Mouse (Mus musculus) midbrain, embryonic 11.5 days (tissue): Measurements from ENCODE around the gene Ddx42. TPM values are rescaled to one million over a fixed set of nuclear protein-coding genes. Genes with fewer than 3 reads are reported as not detected.
A peak's percentile ranks its signal among the peaks of the same experiment; 100 is the strongest.

Source experiments
- ATAC-seq: fragments of 200-750 bp; cut with Nextera tagmentation; 2 replicates; pipeline ENCODE4 v1.8.0; 2017; ENCODE audit warnings: moderate TSS enrichment, moderate library complexity; ENCODE audit not compliant: low FRiP score
- DNase-seq: peaks from one replicate; pipeline ENCODE4 v3.0.0; 2015; ENCODE audit warnings: low spot score; ENCODE audit errors: missing footprints
- H3K27ac ChIP-seq: fragments of 300-500 bp; sonication (generic); 2 replicates; pipeline ENCODE4 v1.5.1; 2014; ENCODE audit warnings: low read depth, low read length
- H3K27me3 ChIP-seq: fragments of 300-500 bp; sonication (generic); 2 replicates; pipeline ENCODE4 v1.6.1; 2014; ENCODE audit warnings: mild to moderate bottlenecking, low read length, moderate library complexity, mixed read lengths; ENCODE audit not compliant: control insufficient read depth, insufficient read depth
- H3K36me3 ChIP-seq: fragments of 300-500 bp; sonication (generic); 2 replicates; pipeline ENCODE4 v1.6.1; 2014; ENCODE audit warnings: mild to moderate bottlenecking, low read length, moderate library complexity, mixed read lengths; ENCODE audit not compliant: control insufficient read depth, insufficient read depth
- H3K4me1 ChIP-seq: fragments of 300-500 bp; sonication (generic); 2 replicates; pipeline ENCODE4 v1.6.1; 2014; ENCODE audit warnings: low read length; ENCODE audit not compliant: control insufficient read depth, insufficient read depth
- H3K4me2 ChIP-seq: fragments of 300-500 bp; sonication (generic); 2 replicates; pipeline ENCODE4 v1.6.1; 2014; ENCODE audit warnings: mild to moderate bottlenecking, moderate library complexity
- H3K4me3 ChIP-seq: fragments of 300-500 bp; sonication (generic); 2 replicates; pipeline ENCODE4 v1.5.1; 2014; ENCODE audit warnings: low read depth, low read length
- H3K9ac ChIP-seq: fragments of 300-500 bp; sonication (generic); 2 replicates; pipeline ENCODE4 v1.6.1; 2014; ENCODE audit warnings: low read length
- H3K9me3 ChIP-seq: fragments of 300-500 bp; sonication (generic); 2 replicates; pipeline ENCODE4 v1.6.1; 2016; ENCODE audit warnings: low read length; ENCODE audit not compliant: control insufficient read depth
- WGBS: fragments of 180-500 bp; shearing (Covaris S2); extraction: QIAGEN DNeasy Blood & Tissue Kit; methylation state at CpG from one replicate; pipeline ENCODE4 v1.1.7; 2014; 5-methylcytosine and 5-hydroxymethylcytosine counted together
- polyA plus RNA-seq: library from polyadenylated mRNA; unstranded; fragments of >200 nt; fragmentation: Nextera tagmentation; extraction: Ambion mirVana; gene quantifications from 2 replicates; pipeline ENCODE4 v1.2.1, GENCODE M21; 2014

Ddx42 gene
- polyA plus RNA-seq, 1 experiment from 2014 or later = 105 TPM

DNA sequence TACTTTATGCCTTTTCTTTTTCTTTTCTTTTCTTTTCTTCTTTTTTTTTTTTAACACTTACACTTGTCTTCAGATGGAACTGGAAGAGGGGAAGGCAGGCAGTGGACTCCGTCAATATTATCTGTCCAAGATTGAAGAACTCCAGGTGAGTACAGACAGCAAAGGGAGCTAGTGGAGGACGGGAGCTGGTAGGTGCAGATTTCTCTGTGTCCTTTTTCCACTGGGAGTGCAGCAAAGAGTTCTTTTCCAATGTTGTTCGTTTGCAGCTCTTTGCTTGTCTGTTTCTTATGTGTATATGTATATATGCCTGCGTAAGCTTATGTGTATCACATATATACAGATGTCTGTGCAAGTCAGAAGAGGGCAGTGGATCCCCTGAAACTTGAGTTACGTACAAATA is 40.0 kb downstream of the Ddx42 start:
- peak overlapping the region; percentile 88 for H3K4me3 ChIP-seq
- no peaks in the 10 kb centered on the region for H3K27me3 ChIP-seq
- peak overlapping the region; percentile 60; the same call in 1 of the 2 replicates for H3K27ac ChIP-seq
- no peak for DNase-seq
- 77% methylated on average over 5 of the region's 5 CpGs for WGBS
- H3K9me3 ChIP-seq = no peaks in the 10 kb centered on the region
- peak overlapping the region; percentile 64 for H3K4me2 ChIP-seq
- peaks cover 15% of the 10 kb centered on the region for H3K36me3 ChIP-seq
- ATAC-seq = no peak
- H3K9ac ChIP-seq = peak overlapping the region; percentile 86
- peaks cover 15% of the 10 kb centered on the region for H3K4me1 ChIP-seq

DNA sequence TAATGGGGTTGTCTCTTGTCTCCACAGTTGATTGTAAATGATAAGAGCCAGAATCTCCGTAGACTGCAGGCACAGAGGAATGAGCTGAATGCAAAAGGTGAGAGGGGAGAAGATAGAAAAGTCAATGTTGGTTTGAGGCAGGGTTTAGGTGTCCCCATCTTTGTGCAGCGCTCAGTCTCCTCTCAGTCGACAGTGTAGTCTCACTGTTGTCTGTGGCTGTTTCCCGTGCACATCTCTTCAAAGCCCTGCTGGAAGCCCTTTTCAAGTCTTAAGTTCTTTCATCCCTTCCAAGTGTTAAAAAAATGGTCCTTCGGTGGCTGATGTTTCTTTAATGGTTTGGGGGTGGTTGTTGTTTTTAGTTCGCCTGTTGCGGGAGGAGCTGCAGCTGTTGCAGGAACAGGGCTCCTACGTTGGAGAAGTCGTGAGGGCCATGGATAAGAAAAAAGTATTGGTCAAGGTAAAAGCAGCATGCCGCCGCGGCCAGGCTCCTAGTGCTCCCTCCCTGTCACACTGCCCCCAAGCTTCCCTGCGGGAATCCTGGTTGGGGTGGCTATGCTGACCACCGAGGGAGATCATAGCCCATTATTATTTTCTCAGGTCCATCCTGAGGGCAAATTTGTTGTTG is 44.2 kb downstream of the Ddx42 start:
- ATAC-seq = no peak
- Histone ChIP-seq H3K9ac (no peak overlapping the region), H3K27me3 (no peaks in the 10 kb centered on the region), H3K4me2 (no peak overlapping the region), H3K27ac (no peak overlapping the region), H3K36me3 (peaks cover 52% of the 10 kb centered on the region), H3K4me3 (no peak overlapping the region), H3K9me3 (no peaks in the 10 kb centered on the region), H3K4me1 (peaks cover 10% of the 10 kb centered on the region)
- no peak for DNase-seq
- WGBS = 89% methylated on average over 14 of the region's 14 CpGs

DNA sequence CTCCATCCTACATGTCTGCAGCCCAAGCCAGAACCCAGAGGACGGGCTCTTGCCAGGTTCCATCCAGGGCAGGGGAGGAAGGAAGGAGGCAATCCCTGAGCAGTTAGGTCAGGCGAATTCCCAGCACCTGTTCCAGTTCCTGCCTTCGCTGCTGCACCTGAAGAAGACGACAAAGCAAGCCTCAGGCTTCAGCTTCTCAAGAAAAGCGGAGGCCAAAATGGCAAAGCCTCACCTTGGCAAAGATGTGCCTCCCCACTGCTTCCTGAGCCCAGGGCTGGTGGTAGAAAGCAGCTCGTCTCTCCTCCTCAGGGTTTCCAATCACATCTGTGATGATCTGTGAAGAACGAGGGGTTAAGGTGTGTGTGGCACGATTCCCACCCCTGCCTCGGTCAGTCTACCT is 47.2 kb downstream of the Ddx42 start:
- ATAC-seq (no peak), DNase-seq (no peak)
- Histone ChIP-seq H3K9ac (no peak overlapping the region), H3K27me3 (no peaks in the 10 kb centered on the region), H3K36me3 (peaks cover 54% of the 10 kb centered on the region), H3K27ac (no peak overlapping the region), H3K4me2 (no peak overlapping the region), H3K9me3 (no peaks in the 10 kb centered on the region), H3K4me3 (no peak overlapping the region), H3K4me1 (0 out of 2 replicates have a peak, but pooled peaks cover 3% of the 10 kb centered on the region)
- WGBS = 96% methylated on average over 9 of the region's 9 CpGs

DNA sequence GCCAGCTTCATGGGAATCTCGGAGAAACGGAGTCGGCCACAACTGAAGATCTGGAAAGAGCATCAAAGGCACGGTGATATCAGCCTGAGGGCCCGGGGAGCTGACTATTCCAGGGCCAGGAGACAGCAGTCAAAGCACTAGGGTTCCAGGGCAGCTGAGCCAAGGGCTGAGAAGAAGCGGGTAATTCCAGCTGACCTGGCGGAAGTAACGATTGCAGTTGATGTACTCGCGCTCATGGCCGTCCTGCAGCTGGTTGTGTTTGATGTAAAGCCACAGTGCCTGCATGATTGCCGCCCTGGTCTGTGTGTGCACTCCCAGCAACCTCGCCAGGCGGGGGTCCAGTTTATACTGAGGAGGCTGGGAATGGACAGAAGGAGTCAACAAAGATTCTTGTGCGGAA is 48.3 kb downstream of the Ddx42 start:
- WGBS = 96% methylated on average over 15 of the region's 15 CpGs
- Histone ChIP-seq H3K27ac (no peak overlapping the region), H3K4me1 (0 out of 2 replicates have a peak, but pooled peaks cover 3% of the 10 kb centered on the region), H3K4me2 (no peak overlapping the region), H3K27me3 (no peaks in the 10 kb centered on the region), H3K9ac (no peak overlapping the region), H3K9me3 (no peaks in the 10 kb centered on the region), H3K4me3 (no peak overlapping the region), H3K36me3 (peaks cover 53% of the 10 kb centered on the region)
- ATAC-seq (no peak), DNase-seq (no peak)

DNA sequence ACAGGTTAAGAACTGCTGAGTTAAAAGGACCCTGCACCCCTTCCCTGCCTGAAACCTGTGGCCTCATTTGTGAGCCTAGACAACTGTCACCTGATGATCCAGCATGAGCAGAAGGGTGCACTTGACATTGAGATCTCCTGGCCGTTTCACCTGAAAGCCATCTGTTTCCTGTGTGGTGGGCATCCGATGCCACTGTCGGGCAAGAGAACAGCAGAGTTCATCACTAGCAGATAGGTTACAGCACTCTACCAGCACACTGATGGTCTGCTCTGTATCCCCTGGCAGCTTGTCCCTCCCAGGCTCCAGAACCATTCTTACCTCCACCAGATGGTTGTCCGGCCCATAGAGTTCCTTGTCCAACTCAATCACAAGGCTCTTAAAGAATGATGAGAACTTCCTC is 48.8 kb downstream of the Ddx42 start:
- Histone ChIP-seq H3K9ac (no peak overlapping the region), H3K36me3 (peaks cover 53% of the 10 kb centered on the region), H3K9me3 (no peaks in the 10 kb centered on the region), H3K4me2 (no peak overlapping the region), H3K4me3 (no peak overlapping the region), H3K4me1 (0 out of 2 replicates have a peak, but pooled peaks cover 3% of the 10 kb centered on the region), H3K27ac (no peak overlapping the region), H3K27me3 (no peaks in the 10 kb centered on the region)
- 95% methylated on average over 4 of the region's 4 CpGs for WGBS
- no peak for DNase-seq
- no peak for ATAC-seq

DNA sequence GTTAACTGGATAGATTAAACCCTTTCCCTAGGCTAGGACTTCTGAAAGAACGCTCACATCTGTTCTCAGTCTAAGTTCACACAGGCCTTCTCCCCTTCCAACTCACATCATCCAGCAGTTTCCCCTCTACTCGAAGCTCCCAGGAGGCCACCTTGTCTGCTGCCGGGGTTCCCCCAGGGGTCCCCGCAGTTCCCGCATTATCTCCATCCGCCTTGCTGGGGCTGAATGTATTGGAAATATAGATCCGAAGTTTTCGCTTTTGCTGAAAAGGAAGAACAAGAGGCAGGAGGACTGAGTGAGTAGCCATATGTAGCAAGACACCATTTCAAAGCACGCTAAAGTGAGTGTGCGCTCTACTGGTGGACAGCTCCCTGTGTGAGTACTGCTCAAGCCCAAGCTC is 49.7 kb downstream of the Ddx42 start:
- no peak overlapping the region for H3K4me2 ChIP-seq
- no peak for DNase-seq
- H3K4me1 ChIP-seq = peaks cover 8% of the 10 kb centered on the region
- no peaks in the 10 kb centered on the region for H3K27me3 ChIP-seq
- no peak overlapping the region for H3K9ac ChIP-seq
- 95% methylated on average over 10 of the region's 10 CpGs for WGBS
- no peaks in the 10 kb centered on the region for H3K9me3 ChIP-seq
- ATAC-seq = no peak
- peaks cover 46% of the 10 kb centered on the region for H3K36me3 ChIP-seq
- no peak overlapping the region for H3K27ac ChIP-seq
- H3K4me3 ChIP-seq = no peak overlapping the region

DNA sequence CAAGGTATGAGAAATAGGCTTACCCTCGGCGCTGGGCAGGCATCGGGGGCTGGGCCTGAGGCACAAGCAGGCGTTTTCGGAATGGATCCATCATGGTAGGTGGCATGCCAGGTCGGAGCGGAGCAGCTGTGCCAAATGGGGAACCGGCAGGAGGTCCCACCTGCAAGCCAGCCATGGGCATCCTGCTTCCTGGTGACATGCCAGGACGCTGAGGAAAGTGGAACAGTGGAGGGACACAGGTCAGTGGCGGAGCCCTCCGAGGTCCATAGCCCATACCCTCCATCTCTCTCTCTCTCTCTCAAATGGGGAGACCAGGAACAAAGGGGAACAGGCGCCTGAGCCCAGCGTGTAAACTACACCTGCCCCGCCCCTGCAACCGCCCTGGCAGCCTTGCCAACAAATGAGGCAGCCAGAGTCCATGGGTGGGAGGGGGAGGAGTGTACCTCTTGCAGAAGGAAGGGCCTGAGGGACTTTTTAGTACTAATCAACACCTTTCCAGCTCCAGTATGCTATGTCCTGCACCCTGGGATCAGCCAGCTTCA is 50.7 kb downstream of the Ddx42 start:
- Histone ChIP-seq H3K4me2 (no peak overlapping the region), H3K36me3 (peaks cover 39% of the 10 kb centered on the region), H3K9me3 (no peaks in the 10 kb centered on the region), H3K4me1 (peaks cover 12% of the 10 kb centered on the region), H3K27ac (0 out of 2 replicates have a peak overlapping the region, but pooled peaks have one; percentile 11), H3K4me3 (no peak overlapping the region), H3K9ac (no peak overlapping the region), H3K27me3 (no peaks in the 10 kb centered on the region)
- 81% methylated on average over 15 of the region's 15 CpGs for WGBS
- ATAC-seq = no peak
- no peak for DNase-seq

DNA sequence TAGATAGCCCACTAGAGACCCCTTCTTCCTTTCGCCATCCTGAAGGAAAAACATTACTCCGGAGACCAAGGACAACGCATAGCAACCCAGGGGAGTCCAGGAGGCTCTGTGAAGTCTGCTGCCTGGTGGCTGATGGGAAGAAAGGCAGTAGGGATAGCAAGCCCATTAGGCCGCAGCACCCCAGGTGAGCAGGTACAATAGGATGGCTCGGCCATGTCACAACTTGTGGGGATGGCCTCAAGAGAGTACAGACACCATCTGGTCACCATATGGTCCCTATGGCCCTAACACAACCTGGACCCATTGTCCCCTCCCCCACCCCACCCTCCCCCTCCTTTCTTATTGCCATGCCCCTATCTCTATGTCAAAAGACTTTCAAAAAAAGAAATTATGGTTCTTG is 51.1 kb downstream of the Ddx42 start:
- H3K27ac ChIP-seq = 0 out of 2 replicates have a peak overlapping the region, but pooled peaks have one; percentile 59
- H3K9ac ChIP-seq = no peak overlapping the region
- peaks cover 35% of the 10 kb centered on the region for H3K36me3 ChIP-seq
- ATAC-seq (no peak), DNase-seq (no peak)
- no peak overlapping the region for H3K4me2 ChIP-seq
- peaks cover 12% of the 10 kb centered on the region for H3K4me1 ChIP-seq
- WGBS = 87% methylated on average over 5 of the region's 5 CpGs
- no peaks in the 10 kb centered on the region for H3K9me3 ChIP-seq
- no peak overlapping the region for H3K4me3 ChIP-seq
- H3K27me3 ChIP-seq = no peaks in the 10 kb centered on the region

DNA sequence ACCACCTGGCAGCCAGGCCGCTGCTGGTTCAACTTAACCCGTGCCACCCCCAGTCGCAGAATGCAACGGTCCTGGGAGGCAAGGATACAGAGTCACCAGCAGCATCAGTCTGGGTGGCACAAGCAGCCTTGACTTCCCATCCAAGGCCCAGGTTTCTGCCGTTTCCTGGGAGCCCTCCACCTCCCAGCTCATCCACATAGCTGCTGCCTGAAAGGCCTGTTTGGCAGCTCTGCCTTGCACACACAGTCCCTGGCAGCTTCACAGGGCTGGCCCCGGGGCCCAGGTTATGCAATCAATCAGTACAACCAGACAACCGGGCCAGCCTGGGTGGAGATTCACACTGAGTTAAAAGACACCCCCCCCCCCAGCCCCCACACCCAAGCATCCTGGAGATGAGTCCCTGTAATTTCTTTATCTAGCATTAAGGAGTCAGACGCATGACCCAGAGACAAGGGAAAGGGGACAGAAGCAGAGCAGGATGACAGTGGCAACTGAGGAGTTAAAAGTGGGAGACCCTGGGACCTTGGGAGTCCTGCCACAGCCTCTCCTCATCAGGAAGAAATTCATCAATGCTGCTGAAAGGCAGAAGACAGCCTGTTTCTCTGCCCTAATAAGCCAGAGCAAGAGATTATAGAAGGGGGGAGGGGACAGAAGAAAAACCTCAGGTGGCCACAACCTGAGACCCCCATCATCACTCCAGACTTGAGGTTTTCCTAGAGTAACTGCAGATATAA is 51.8 kb downstream of the Ddx42 start:
- Histone ChIP-seq H3K27ac (peak overlapping the region; percentile 59), H3K9me3 (no peaks in the 10 kb centered on the region), H3K9ac (0 out of 2 replicates have a peak overlapping the region, but pooled peaks have one; percentile 10), H3K27me3 (no peaks in the 10 kb centered on the region), H3K4me1 (peaks cover 15% of the 10 kb centered on the region), H3K36me3 (peaks cover 29% of the 10 kb centered on the region), H3K4me2 (no peak overlapping the region), H3K4me3 (no peak overlapping the region)
- 81% methylated on average over 8 of the region's 8 CpGs for WGBS
- DNase-seq (no peak), ATAC-seq (no peak)
